Mouse (Mus musculus) myocyte (in vitro differentiated cells): ENCODE results near the gene H2afy2.

Experiments
- MAX ChIP-seq: IDR thresholded peaks from one replicate; pipeline ENCODE4 v1.6.1; 2011; ENCODE audit warnings: low read depth, mild to moderate bottlenecking, control low read depth
- MYOG ChIP-seq, 3 experiments: IDR thresholded peaks; one replicate each; pipeline ENCODE4 v1.6.1; 2011; ENCODE audit warnings: control low read depth in 2 of 3, low read depth in 2 of 3, mild to moderate bottlenecking in 2 of 3; ENCODE audit not compliant: insufficient read length in 2 of 3, control insufficient read depth in 1 of 3, insufficient read depth in 1 of 3
- POLR2A ChIP-seq: IDR thresholded peaks from one replicate; pipeline ENCODE4 v1.6.1; 2011; ENCODE audit warnings: low read depth, mild to moderate bottlenecking, control low read depth, moderate library complexity; ENCODE audit not compliant: insufficient read length
- REST ChIP-seq: IDR thresholded peaks from one replicate; pipeline ENCODE4 v1.6.1; 2011; ENCODE audit warnings: mild to moderate bottlenecking, control low read depth, moderate library complexity; ENCODE audit not compliant: insufficient read depth, insufficient read length

- no peak for TF ChIP-seq POLR2A
- no peak for TF ChIP-seq MAX
- no peak for TF ChIP-seq REST
- TF ChIP-seq MYOG (IDR thresholded peaks at IDR 0.05; ENCODE audit: control insufficient read depth in 1 of 3, insufficient read depth in 1 of 3, insufficient read length in 2 of 3, low read depth in 2 of 3) = no peak
These were observed 11.0 kb upstream of the H2afy2 start for GRCm38 (mm10) chr10:61794971-61795370.
